29 mouse cellular contexts compared by ENCODE assay signal in genomic region chr15:67551911-67552310, GRCm38 (mm10).
"Had no signal": no experiment of that assay in that cellular context is flagged by ENCODE, and none has a peak within 500 bp of the region (broad histone marks: within the 10 kb centered on the region; RNA-seq: fewer than 3 reads in every experiment).

No protein-coding gene starts in this region.

- H3K36me3 ChIP-seq: limb, embryonic 10.5 days; limb, embryonic 12.5 days; limb, embryonic 13.5 days; limb, embryonic 15.5 days; liver, embryonic 12.5 days; liver, embryonic 13.5 days; liver, embryonic 15.5 days; lung, embryonic 15.5 days; midbrain, embryonic 10.5 days; midbrain, embryonic 12.5 days; midbrain, embryonic 13.5 days; midbrain, embryonic 15.5 days; neural tube, embryonic 12.5 days had no signal

- H3K27ac ChIP-seq: limb, embryonic 10.5 days; limb, embryonic 12.5 days; limb, embryonic 13.5 days; limb, embryonic 15.5 days; liver, embryonic 12.5 days; liver, embryonic 13.5 days; liver, embryonic 14.5 days; liver, embryonic 15.5 days; lung, embryonic 15.5 days; macrophage; midbrain, embryonic 10.5 days; midbrain, embryonic 12.5 days; midbrain, embryonic 13.5 days; midbrain, embryonic 15.5 days; neural tube, embryonic 12.5 days had no signal

- H3K4me3 ChIP-seq: limb, embryonic 10.5 days; limb, embryonic 12.5 days; limb, embryonic 13.5 days; limb, embryonic 15.5 days; liver, embryonic 12.5 days; liver, embryonic 13.5 days; liver, embryonic 15.5 days; lung, embryonic 15.5 days; megakaryocyte, embryonic 14.5 days; midbrain, embryonic 10.5 days; midbrain, embryonic 12.5 days; midbrain, embryonic 13.5 days; midbrain, embryonic 15.5 days; myocyte; neural tube, embryonic 12.5 days had no signal

- DNase-seq: left cerebral cortex, postnatal 4 days; liver, embryonic 13.5 days; liver, postnatal 0 days; lung, adult 18-20 months; lung, adult 2 months; lung, embryonic 14.5 days; lung, postnatal 10 days; lung, postnatal 14 days; lung, postnatal 36 days; lung, postnatal 4 days; midbrain, embryonic 14.5 days had no signal

- ATAC-seq: liver, embryonic 12.5 days; liver, postnatal 0 days; lung, postnatal 0 days; midbrain, embryonic 13.5 days; midbrain, embryonic 15.5 days; midbrain, embryonic 16.5 days had no signal

- H3K27me3 ChIP-seq: limb, embryonic 12.5 days; limb, embryonic 13.5 days; limb, embryonic 15.5 days; liver, embryonic 12.5 days; liver, embryonic 13.5 days; liver, embryonic 15.5 days; lung, embryonic 15.5 days; megakaryocyte, embryonic 14.5 days; midbrain, embryonic 12.5 days; midbrain, embryonic 13.5 days; midbrain, embryonic 15.5 days; neural tube, embryonic 12.5 days had no signal

- H3K9ac ChIP-seq: limb, embryonic 12.5 days; limb, embryonic 13.5 days; limb, embryonic 15.5 days; liver, embryonic 12.5 days; liver, embryonic 13.5 days; liver, embryonic 14.5 days; liver, embryonic 15.5 days; liver, postnatal 0 days; lung, embryonic 14.5 days; lung, embryonic 15.5 days; midbrain, embryonic 12.5 days; midbrain, embryonic 13.5 days; midbrain, embryonic 15.5 days; neural tube, embryonic 12.5 days had no signal

- H3K4me1 ChIP-seq: limb, embryonic 13.5 days; limb, embryonic 15.5 days; liver, embryonic 12.5 days; liver, embryonic 13.5 days; liver, embryonic 15.5 days; lung, embryonic 15.5 days; megakaryocyte, embryonic 14.5 days; midbrain, embryonic 10.5 days; midbrain, embryonic 12.5 days; midbrain, embryonic 13.5 days; midbrain, embryonic 15.5 days had no signal
